Mouse (Mus musculus) lung, adult 2 months (tissue): ENCODE measurements around the gene Dkkl1. TPM values are rescaled to one million over a fixed set of nuclear protein-coding genes. Genes with fewer than 3 reads are reported as not detected.

ENCODE experiments used
- DNase-seq: peaks from one replicate; pipeline ENCODE4 v3.0.0; 2022
- H3K4me1 ChIP-seq: fragments of 200-500 bp; 2 replicates; pipeline ENCODE4 v1.6.1; 2011; ENCODE audit warnings: low read length; ENCODE audit not compliant: control insufficient read depth, insufficient read depth
- H3K4me3 ChIP-seq: fragments of 200-500 bp; replicated peaks from 2 replicates; pipeline ENCODE3; 2011; ENCODE audit warnings: low read depth, mild to moderate bottlenecking, control low read depth, low read length; ENCODE audit errors: extremely low read depth
- CTCF ChIP-seq: fragments of 200-500 bp; IDR thresholded peaks from 2 replicates; pipeline ENCODE4 v1.5.1; 2011; ENCODE audit warnings: mild to moderate bottlenecking, low read length, control low read depth; ENCODE audit not compliant: insufficient read depth
- POLR2A ChIP-seq: fragments of 200-500 bp; IDR thresholded peaks from 2 replicates; pipeline ENCODE4 v1.6.1; 2011; ENCODE audit warnings: low read depth, mild to moderate bottlenecking, control low read depth, low read length, borderline replicate concordance; ENCODE audit errors: extremely low read depth
- WGBS: fragments of 180-500 bp; shearing (Covaris S2); methylation state at CpG from one replicate; pipeline ENCODE4 v1.1.7; 2018; 5-methylcytosine and 5-hydroxymethylcytosine counted together
- polyA plus RNA-seq: library from polyadenylated mRNA; depleted of rRNA; stranded (reverse); fragments of >200 nt; gene quantifications from 2 replicates; pipeline ENCODE4 v1.2.3, GENCODE M21; 2012; rRNA removed

Dkkl1 gene
- polyA plus RNA-seq, 1 experiment: 5.2 TPM

- WGBS: 2% methylated on average over 41 of the region's 41 CpGs
- no peak for DNase-seq
- TF ChIP-seq POLR2A: no peak
- no peak for TF ChIP-seq CTCF
- Histone ChIP-seq H3K4me3 (no peak within 1 kb of the TSS), H3K4me1 (0 out of 2 replicates have a peak, but pooled peaks cover 2% of the 10 kb centered on the region)
These were observed 48.0 kb downstream of the Dkkl1 start, which contains the start of gene Slc17a7 for GRCm38 (mm10) chr7:45163735-45164490. Gene Slc17a7, plus strand, starts transcription at chr7:45163949.

- no peak for DNase-seq
- H3K4me1 ChIP-seq: no peaks in the 10 kb centered on the region
- H3K4me3 ChIP-seq: no peak overlapping the region
- TF ChIP-seq CTCF (no peak), POLR2A (no peak)
- WGBS: 70% methylated on average over 9 of the region's 9 CpGs
These were observed 48.8 kb downstream of the Dkkl1 start for GRCm38 (mm10) chr7:45162996-45163615.

GRCm38 (mm10) chr7:45162551-45162950 lies 49.4 kb downstream of the Dkkl1 start:
- Histone ChIP-seq H3K4me1 (no peaks in the 10 kb centered on the region), H3K4me3 (no peak overlapping the region)
- TF ChIP-seq POLR2A (no peak), CTCF (no peak)
- 25% methylated on average over 6 of the region's 6 CpGs for WGBS
- no peak for DNase-seq

GRCm38 (mm10) chr7:45161612-45162473 lies 50.1 kb downstream of the Dkkl1 start:
- peak; percentile 92 for DNase-seq

GRCm38 (mm10) chr7:45160866-45161265 lies 51.1 kb downstream of the Dkkl1 start:
- TF ChIP-seq CTCF (no peak), POLR2A (no peak)
- Histone ChIP-seq H3K4me1 (no peaks in the 10 kb centered on the region), H3K4me3 (no peak overlapping the region)
- no peak for DNase-seq
- WGBS: 85% methylated on average over 3 of the region's 3 CpGs

More at GRCm38 (mm10) chr7:45161612-45162473, 50.1 kb downstream of the Dkkl1 start:
- no peaks in the 10 kb centered on the region for H3K4me1 ChIP-seq
- peak overlapping the region; percentile 36 for H3K4me3 ChIP-seq
- WGBS: 3% methylated on average over 35 of the region's 35 CpGs
- no peak for TF ChIP-seq POLR2A
- peak; percentile 69 for TF ChIP-seq CTCF

- WGBS: 90% methylated on average over 6 of the region's 6 CpGs
These were observed 51.6 kb downstream of the Dkkl1 start for GRCm38 (mm10) chr7:45160316-45160800.

GRCm38 (mm10) chr7:45158991-45159390 lies 53.0 kb downstream of the Dkkl1 start:
- Histone ChIP-seq H3K4me1 (no peaks in the 10 kb centered on the region), H3K4me3 (no peak overlapping the region)
- DNase-seq: no peak
- TF ChIP-seq CTCF (no peak), POLR2A (no peak)
- 93% methylated on average over 6 of the region's 6 CpGs for WGBS

More at GRCm38 (mm10) chr7:45160316-45160800, 51.6 kb downstream of the Dkkl1 start:
- TF ChIP-seq POLR2A (no peak), CTCF (no peak)
- Histone ChIP-seq H3K4me3 (no peak overlapping the region), H3K4me1 (no peaks in the 10 kb centered on the region)
- no peak for DNase-seq

Other genes with a start within 250 kb of the Dkkl1 start
- gene Cpt1c, start 237.3 kb downstream of the Dkkl1 start, polyA plus RNA-seq: 20.7 and 21.0 TPM in 2 replicates
- 71.0 and 97.7 TPM in 2 replicates for gene Prmt1, start 225.6 kb downstream of the Dkkl1 start, polyA plus RNA-seq
- 125 and 130 TPM in 2 replicates for gene Irf3, start 214.5 kb downstream of the Dkkl1 start, polyA plus RNA-seq
- 37.1 and 38.3 TPM in 2 replicates for gene Bcl2l12, start 213.4 kb downstream of the Dkkl1 start, polyA plus RNA-seq
- gene Scaf1, start 195.8 kb downstream of the Dkkl1 start, polyA plus RNA-seq: 76.2 and 76.8 TPM in 2 replicates
- gene Rras, start 194.2 kb downstream of the Dkkl1 start, polyA plus RNA-seq: 233 and 237 TPM in 2 replicates
- 11.1 and 15.9 TPM in 2 replicates for gene Prr12, start 159.3 kb downstream of the Dkkl1 start, polyA plus RNA-seq
- gene Nosip, start 149.7 kb downstream of the Dkkl1 start, polyA plus RNA-seq: 86.5 and 102 TPM in 2 replicates
- 82.5 and 90.6 TPM in 2 replicates for gene Prrg2, start 149.5 kb downstream of the Dkkl1 start, polyA plus RNA-seq
- gene Rcn3, start 119.9 kb downstream of the Dkkl1 start, polyA plus RNA-seq: 172 and 174 TPM in 2 replicates
- gene Fcgrt, start 108.3 kb downstream of the Dkkl1 start, polyA plus RNA-seq: 112 and 120 TPM in 2 replicates
- gene Rps11, start 87.7 kb downstream of the Dkkl1 start, polyA plus RNA-seq: 125 and 221 TPM in 2 replicates
- gene Rpl13a, start 83.4 kb downstream of the Dkkl1 start, polyA plus RNA-seq: 1,255 and 1,630 TPM in 2 replicates
- 3.1 TPM in 2 replicates for gene Gm45713, start 75.9 kb downstream of the Dkkl1 start, polyA plus RNA-seq
- 151 and 195 TPM in 2 replicates for gene Flt3l, start 75.7 kb downstream of the Dkkl1 start, polyA plus RNA-seq
- gene Pih1d1, start 57.8 kb downstream of the Dkkl1 start, polyA plus RNA-seq: 46.9 and 50.1 TPM in 2 replicates
- gene Aldh16a1, start 57.6 kb downstream of the Dkkl1 start, polyA plus RNA-seq: 48.6 and 58.5 TPM in 2 replicates
- gene Slc17a7, start 48.2 kb downstream of the Dkkl1 start, polyA plus RNA-seq: 2.4 and 2.7 TPM in 2 replicates
- 0.44 and 0.53 TPM in 2 replicates for gene Gfy, start 32.6 kb downstream of the Dkkl1 start, polyA plus RNA-seq
- gene Pth2, start 31.2 kb downstream of the Dkkl1 start, polyA plus RNA-seq: not detected in 2 replicates
- gene Ccdc155, start 7.3 kb downstream of the Dkkl1 start, polyA plus RNA-seq: 3.3 and 4.1 TPM in 2 replicates
- 37.6 and 44.1 TPM in 2 replicates for gene Tead2, start 3.6 kb upstream of the Dkkl1 start, polyA plus RNA-seq
- gene Cd37, start 27.0 kb upstream of the Dkkl1 start, polyA plus RNA-seq: 82.1 and 84.1 TPM in 2 replicates
- gene Slc6a16, start 28.9 kb upstream of the Dkkl1 start, polyA plus RNA-seq: 0.12 TPM in 1 of 2 replicates, not detected in the other
- gene Slc6a21, start 65.4 kb upstream of the Dkkl1 start, polyA plus RNA-seq: not detected in 2 replicates
- 41.8 and 44.8 TPM in 2 replicates for gene Trpm4, start 121.6 kb upstream of the Dkkl1 start, polyA plus RNA-seq
- 2.4 and 10.0 TPM in 2 replicates for gene Hrc, start 123.1 kb upstream of the Dkkl1 start, polyA plus RNA-seq
- 1.2 and 3.7 TPM in 2 replicates for gene Ppfia3, start 154.9 kb upstream of the Dkkl1 start, polyA plus RNA-seq
- gene Lin7b, start 158.4 kb upstream of the Dkkl1 start, polyA plus RNA-seq: 1.4 and 2.2 TPM in 2 replicates
- gene Snrnp70, start 183.6 kb upstream of the Dkkl1 start, polyA plus RNA-seq: 240 and 319 TPM in 2 replicates
- 0.23 and 2.3 TPM in 2 replicates for gene Kcna7, start 193.5 kb upstream of the Dkkl1 start, polyA plus RNA-seq
- gene Ntf5, start 201.5 kb upstream of the Dkkl1 start, polyA plus RNA-seq: 4.6 and 4.8 TPM in 2 replicates
- gene Lhb, start 208.7 kb upstream of the Dkkl1 start, polyA plus RNA-seq: 26.5 and 33.4 TPM in 2 replicates
- 33.0 and 39.4 TPM in 2 replicates for gene Gys1, start 222.7 kb upstream of the Dkkl1 start, polyA plus RNA-seq
- gene Ruvbl2, start 225.9 kb upstream of the Dkkl1 start, polyA plus RNA-seq: 61.1 and 61.7 TPM in 2 replicates
- 2,878 and 3,367 TPM in 2 replicates for gene Ftl1, start 247.7 kb upstream of the Dkkl1 start, polyA plus RNA-seq